Mouse (Mus musculus) kidney, embryonic 14.5 days (tissue): ENCODE measurements around the gene Rftn2. TPM values are rescaled to one million over a fixed set of nuclear protein-coding genes. Genes with fewer than 3 reads are reported as not detected.

Experiments
- ATAC-seq: fragments of 200-750 bp; cut with Nextera tagmentation; 2 replicates; pipeline ENCODE4 v1.8.0; 2017; ENCODE audit warnings: moderate number of reproducible peaks, mild to moderate bottlenecking, moderate TSS enrichment, moderate library complexity; ENCODE audit not compliant: low FRiP score, low TSS enrichment
- H3K27ac ChIP-seq: fragments of 300-500 bp; sonication (generic); 2 replicates; pipeline ENCODE4 v1.5.1; 2014; ENCODE audit warnings: low read depth, mild to moderate bottlenecking, low read length, moderate library complexity, mixed read lengths
- H3K27me3 ChIP-seq: fragments of 300-500 bp; sonication (generic); 2 replicates; pipeline ENCODE4 v1.6.1; 2014; ENCODE audit warnings: mild to moderate bottlenecking, low read length; ENCODE audit not compliant: control insufficient read depth, insufficient read depth
- H3K36me3 ChIP-seq: fragments of 300-500 bp; sonication (generic); 2 replicates; pipeline ENCODE4 v1.6.1; 2014; ENCODE audit warnings: low read length, mixed read lengths; ENCODE audit not compliant: control insufficient read depth, insufficient read depth
- H3K4me1 ChIP-seq: fragments of 300-500 bp; sonication (generic); 2 replicates; pipeline ENCODE4 v1.6.1; 2014; ENCODE audit warnings: low read length, mixed read lengths; ENCODE audit not compliant: control insufficient read depth, insufficient read depth
- H3K4me2 ChIP-seq: fragments of 300-500 bp; sonication (generic); replicated peaks from 2 replicates; pipeline ENCODE4 v1.6.1; 2014; ENCODE audit warnings: low read depth, mild to moderate bottlenecking, low read length
- H3K4me3 ChIP-seq: fragments of 300-500 bp; sonication (generic); 2 replicates; pipeline ENCODE4 v1.5.1; 2014; ENCODE audit warnings: mild to moderate bottlenecking, low read length
- H3K9ac ChIP-seq: fragments of 300-500 bp; sonication (generic); 2 replicates; pipeline ENCODE4 v1.6.1; 2014; ENCODE audit warnings: low read depth, mild to moderate bottlenecking, low read length, moderate library complexity
- H3K9me3 ChIP-seq: fragments of 300-500 bp; sonication (generic); 2 replicates; pipeline ENCODE4 v1.6.1; 2016; ENCODE audit warnings: low read length; ENCODE audit not compliant: control insufficient read depth
- WGBS: fragments of 180-500 bp; shearing (Covaris S2); extraction: QIAGEN DNeasy Blood & Tissue Kit; methylation state at CpG from one replicate; pipeline ENCODE4 v1.1.7; 2014; 5-methylcytosine and 5-hydroxymethylcytosine counted together
- polyA plus RNA-seq: library from polyadenylated mRNA; unstranded; fragments of >200 nt; fragmentation: Nextera tagmentation; extraction: Ambion mirVana; gene quantifications from 2 replicates; pipeline ENCODE4 v1.2.1, GENCODE M21; 2014

The Rftn2 gene
- polyA plus RNA-seq, 1 experiment from 2014 or later: 6.6 TPM

DNA sequence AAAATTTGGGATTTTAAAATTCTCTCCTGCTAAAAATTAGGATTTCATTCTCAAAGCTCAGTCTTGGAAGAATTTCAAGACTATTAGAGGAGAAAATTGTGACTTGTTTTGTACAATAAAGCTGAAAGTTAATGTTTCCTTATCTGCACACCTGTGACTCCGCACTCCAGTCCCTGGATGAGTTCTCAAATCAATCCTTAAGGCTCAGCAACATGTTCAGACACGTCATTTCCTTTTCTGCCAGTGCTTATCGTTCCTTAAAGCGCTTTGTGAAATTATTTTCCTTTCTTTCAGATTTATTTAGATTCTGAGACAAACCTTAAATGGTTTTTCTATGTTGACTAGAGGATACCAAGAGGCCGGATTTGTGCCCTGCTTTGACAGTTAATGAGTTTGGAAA, 9.9 kb upstream of the Rftn2 start:
- Histone ChIP-seq H3K4me2 (peak overlapping the region; percentile 94), H3K9me3 (no peaks in the 10 kb centered on the region), H3K4me1 (peaks cover 12% of the 10 kb centered on the region), H3K4me3 (peak overlapping the region; percentile 86), H3K27me3 (no peaks in the 10 kb centered on the region), H3K9ac (peak overlapping the region; percentile 78; the same call in 1 of the 2 replicates), H3K27ac (no peak overlapping the region), H3K36me3 (no peaks in the 10 kb centered on the region)
- ATAC-seq: no peak
- 45% methylated on average over 5 of the region's 5 CpGs for WGBS

DNA sequence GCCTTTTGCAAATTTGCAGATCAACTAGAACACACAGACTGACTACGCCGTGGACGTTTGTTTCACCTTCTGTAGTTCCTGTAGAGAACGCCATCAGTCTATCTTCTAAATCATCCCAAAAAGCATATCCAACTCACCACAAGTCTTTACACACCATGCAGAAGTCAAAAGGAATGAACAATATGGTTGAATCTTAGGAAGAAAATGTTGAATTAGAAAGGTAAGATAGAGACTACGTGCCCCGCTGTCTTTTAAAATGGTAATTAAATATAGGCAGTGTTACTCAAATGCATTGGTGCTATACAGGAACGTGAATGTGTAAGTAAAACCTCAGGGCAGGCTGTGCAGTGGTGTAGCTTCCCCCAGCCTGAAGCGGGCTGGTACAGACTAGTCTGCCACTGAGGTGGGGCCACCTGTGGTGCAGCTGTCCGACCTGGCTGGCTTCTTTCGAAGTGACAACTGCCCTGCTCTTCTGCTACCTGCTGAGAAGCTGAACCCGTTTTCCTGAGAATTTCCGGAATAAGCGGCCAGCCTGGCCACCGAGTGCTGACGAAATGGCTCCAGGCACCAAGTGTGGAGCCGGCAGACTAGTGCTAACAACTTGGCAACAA, 8.4 kb upstream of the Rftn2 start:
- Histone ChIP-seq H3K9me3 (no peaks in the 10 kb centered on the region), H3K4me1 (peaks cover 12% of the 10 kb centered on the region), H3K4me3 (no peak overlapping the region), H3K4me2 (no peak overlapping the region), H3K36me3 (no peaks in the 10 kb centered on the region), H3K9ac (no peak overlapping the region), H3K27me3 (no peaks in the 10 kb centered on the region), H3K27ac (no peak overlapping the region)
- ATAC-seq: no peak
- 64% methylated on average over 16 of the region's 16 CpGs for WGBS

DNA sequence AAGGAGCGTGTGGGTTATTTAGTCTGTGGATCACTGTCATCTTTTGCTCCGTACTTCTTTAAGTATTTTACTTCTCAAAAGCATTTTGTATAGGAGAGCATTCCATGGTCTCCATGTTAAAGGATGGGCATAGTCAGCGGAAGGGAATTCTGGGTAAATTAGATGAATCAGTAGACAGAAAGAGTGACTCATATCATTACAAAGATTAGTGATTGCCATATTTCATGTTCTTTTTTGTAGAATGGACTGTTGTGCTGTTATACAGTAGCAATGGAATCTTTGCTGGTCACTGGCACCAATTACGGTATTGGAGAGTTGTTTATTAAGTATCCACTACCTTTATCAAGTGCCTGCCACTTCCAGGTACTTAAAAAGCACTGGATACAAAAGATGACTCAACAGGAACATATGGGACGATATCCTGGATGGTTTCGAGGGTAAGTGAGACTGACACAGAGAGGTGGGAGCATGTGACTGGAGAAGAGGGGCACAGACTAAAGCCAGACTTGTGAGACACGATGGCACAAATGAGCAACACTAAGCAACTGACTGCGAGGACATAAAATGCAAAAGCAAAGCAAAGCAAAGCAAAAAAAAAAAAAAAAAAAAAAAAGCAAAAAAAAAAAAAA, 1.8 kb upstream of the Rftn2 start:
- no peak overlapping the region for H3K27ac ChIP-seq
- no peak overlapping the region for H3K4me3 ChIP-seq
- H3K9me3 ChIP-seq: no peaks in the 10 kb centered on the region
- H3K4me2 ChIP-seq: no peak overlapping the region
- H3K27me3 ChIP-seq: no peaks in the 10 kb centered on the region
- no peak for ATAC-seq
- no peaks in the 10 kb centered on the region for H3K36me3 ChIP-seq
- no peaks in the 10 kb centered on the region for H3K4me1 ChIP-seq
- H3K9ac ChIP-seq: no peak overlapping the region
- 83% methylated on average over 8 of the region's 8 CpGs for WGBS

DNA sequence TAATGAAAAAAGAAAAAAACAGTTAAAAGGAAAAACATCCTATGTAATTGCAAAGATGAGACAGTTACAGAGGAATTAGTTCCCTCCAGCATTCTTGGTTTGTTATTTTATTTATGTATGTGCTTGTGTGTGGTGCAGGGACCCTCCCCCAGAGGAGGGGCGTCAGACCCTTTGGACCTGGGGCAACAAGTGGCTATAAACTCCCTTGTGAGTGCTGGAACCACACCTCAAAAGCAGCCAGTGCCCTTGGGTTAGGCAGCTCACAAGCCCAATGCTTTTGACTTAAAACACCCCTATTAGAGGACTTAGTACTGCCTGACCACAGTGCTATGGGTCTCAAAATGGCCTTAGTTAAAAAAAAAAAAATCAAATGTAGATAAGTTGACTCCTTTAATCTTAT, 794 bp upstream of the Rftn2 start:
- ATAC-seq: no peak
- Histone ChIP-seq H3K27ac (no peak overlapping the region), H3K9me3 (no peaks in the 10 kb centered on the region), H3K27me3 (no peaks in the 10 kb centered on the region), H3K4me1 (no peaks in the 10 kb centered on the region), H3K4me2 (no peak overlapping the region), H3K4me3 (no peak overlapping the region), H3K9ac (no peak overlapping the region), H3K36me3 (no peaks in the 10 kb centered on the region)
- WGBS: 19% methylated on average over 1 of the region's 1 CpGs

DNA sequence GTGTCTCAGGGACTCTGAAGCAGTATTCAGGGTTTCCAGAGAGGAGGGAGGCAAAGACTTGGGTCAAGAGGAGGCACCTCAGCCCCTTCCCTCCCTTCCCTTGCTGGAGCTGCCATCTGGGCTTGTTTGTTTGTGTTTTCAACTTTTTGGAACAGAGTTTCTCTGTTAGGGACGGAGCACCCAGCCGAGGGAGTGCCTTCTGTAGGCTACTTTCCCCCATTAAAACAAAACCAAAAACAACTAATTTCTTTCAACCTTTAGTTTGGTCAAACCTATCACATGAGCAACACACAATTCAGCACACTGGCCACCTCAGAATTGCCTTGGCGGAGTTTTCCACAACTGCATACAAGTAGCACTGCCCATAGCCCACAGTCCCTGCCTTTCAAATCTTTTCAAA, 1.2 kb downstream of the Rftn2 start:
- no peak overlapping the region for H3K27ac ChIP-seq
- 31% methylated on average over 3 of the region's 3 CpGs for WGBS

DNA sequence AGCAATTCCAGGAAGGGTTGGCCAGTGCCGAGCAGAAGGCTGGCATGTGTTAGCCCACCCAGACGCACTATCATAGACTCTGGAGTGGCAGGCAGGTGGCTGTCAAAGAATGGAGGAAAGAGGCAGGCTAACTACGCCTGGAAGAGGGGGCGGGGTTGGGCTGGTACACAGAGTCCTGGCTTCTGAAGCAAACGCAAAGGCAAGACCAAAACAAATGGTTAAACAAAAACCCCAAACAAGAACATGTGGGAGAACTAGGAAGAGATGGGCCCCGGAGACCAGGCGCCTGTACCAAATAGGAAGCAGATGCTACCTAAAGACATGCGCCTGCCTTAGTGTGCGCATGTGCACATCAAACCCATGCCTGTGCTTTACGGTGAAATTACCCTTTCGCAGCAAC, 2.5 kb downstream of the Rftn2 start:
- no peak overlapping the region for H3K4me2 ChIP-seq
- no peak overlapping the region for H3K9ac ChIP-seq
- H3K27me3 ChIP-seq: no peaks in the 10 kb centered on the region
- WGBS: 74% methylated on average over 11 of the region's 11 CpGs
- no peaks in the 10 kb centered on the region for H3K4me1 ChIP-seq
- H3K36me3 ChIP-seq: no peaks in the 10 kb centered on the region
- H3K9me3 ChIP-seq: no peaks in the 10 kb centered on the region
- no peak for ATAC-seq
- H3K27ac ChIP-seq: no peak overlapping the region
- H3K4me3 ChIP-seq: no peak overlapping the region

More for the DNA sequence above, 1.2 kb downstream of the Rftn2 start:
- ATAC-seq: no peak
- peak overlapping the region; percentile 44 for H3K4me2 ChIP-seq
- no peaks in the 10 kb centered on the region for H3K4me1 ChIP-seq
- H3K36me3 ChIP-seq: no peaks in the 10 kb centered on the region
- peak overlapping the region; percentile 51 for H3K4me3 ChIP-seq
- no peaks in the 10 kb centered on the region for H3K27me3 ChIP-seq
- H3K9ac ChIP-seq: peak overlapping the region; percentile 42; the same call in 1 of the 2 replicates
- no peaks in the 10 kb centered on the region for H3K9me3 ChIP-seq

DNA sequence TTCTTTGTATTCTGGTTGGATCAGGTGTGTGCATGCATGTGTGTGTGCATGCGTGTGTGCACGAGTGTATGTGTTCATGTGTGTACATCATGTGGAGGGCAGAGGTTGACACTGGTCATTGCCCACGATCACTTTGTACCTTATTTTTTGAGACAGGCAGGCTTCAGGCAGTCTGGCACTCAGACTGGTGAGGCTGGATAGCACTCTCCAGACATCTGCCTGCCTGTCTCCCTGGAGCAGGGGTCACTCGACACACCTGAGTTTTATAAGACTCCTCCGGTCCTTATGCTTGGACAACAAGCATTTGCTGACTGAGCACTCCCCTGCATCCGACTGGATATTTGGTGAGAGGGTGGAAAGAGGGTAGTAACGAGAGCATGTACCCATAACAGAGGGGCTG, 3.6 kb downstream of the Rftn2 start:
- WGBS: 78% methylated on average over 7 of the region's 7 CpGs
- ATAC-seq: no peak
- H3K36me3 ChIP-seq: no peaks in the 10 kb centered on the region
- H3K4me3 ChIP-seq: no peak overlapping the region
- no peak overlapping the region for H3K4me2 ChIP-seq
- no peaks in the 10 kb centered on the region for H3K9me3 ChIP-seq
- H3K27ac ChIP-seq: no peak overlapping the region
- no peak overlapping the region for H3K9ac ChIP-seq
- no peaks in the 10 kb centered on the region for H3K4me1 ChIP-seq
- no peaks in the 10 kb centered on the region for H3K27me3 ChIP-seq

DNA sequence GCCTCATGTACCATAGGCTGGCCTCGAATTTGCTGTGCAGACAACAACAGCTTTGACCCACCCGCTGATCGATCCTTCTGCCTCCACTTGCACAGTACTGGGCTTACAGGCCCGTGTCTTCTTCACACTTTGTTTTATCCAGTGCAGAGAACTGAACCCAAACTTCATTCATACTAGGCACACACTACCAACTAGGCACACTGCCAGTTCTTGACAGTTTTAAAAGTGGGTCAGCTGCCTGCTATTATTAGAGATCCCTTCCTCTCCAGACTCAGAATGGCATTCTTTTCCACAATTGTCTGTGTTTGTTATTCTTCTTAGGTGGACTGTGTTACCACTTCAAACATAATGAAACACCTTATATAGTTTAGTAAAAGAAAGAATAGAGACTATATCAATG, 5.2 kb downstream of the Rftn2 start:
- WGBS: 89% methylated on average over 4 of the region's 4 CpGs
- Histone ChIP-seq H3K4me1 (no peaks in the 10 kb centered on the region), H3K9me3 (no peaks in the 10 kb centered on the region), H3K9ac (no peak overlapping the region), H3K36me3 (no peaks in the 10 kb centered on the region), H3K4me3 (no peak overlapping the region), H3K27ac (no peak overlapping the region), H3K4me2 (no peak overlapping the region), H3K27me3 (no peaks in the 10 kb centered on the region)
- ATAC-seq: no peak

DNA sequence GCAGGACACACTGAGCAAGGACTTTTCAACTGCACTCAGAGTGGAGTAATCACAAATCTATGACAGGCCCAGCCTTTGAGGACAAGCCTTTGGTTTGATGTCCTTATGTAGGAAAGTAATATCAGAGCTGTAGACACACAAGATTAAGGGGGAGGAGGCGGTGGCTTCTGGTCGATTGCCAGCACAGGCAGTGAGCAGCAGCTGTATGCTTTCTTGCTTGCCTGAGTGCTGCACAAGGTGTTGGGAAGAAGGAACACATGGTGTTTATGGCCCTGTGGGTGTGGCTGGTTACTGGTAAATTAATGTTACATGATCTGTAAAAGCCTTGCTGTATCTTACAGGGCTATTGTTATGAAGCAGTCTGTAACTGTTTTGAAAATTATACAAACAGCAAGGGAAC, 9.4 kb downstream of the Rftn2 start:
- Histone ChIP-seq H3K4me2 (no peak overlapping the region), H3K36me3 (no peaks in the 10 kb centered on the region), H3K27me3 (no peaks in the 10 kb centered on the region), H3K4me1 (no peaks in the 10 kb centered on the region), H3K9me3 (no peaks in the 10 kb centered on the region), H3K9ac (no peak overlapping the region), H3K4me3 (no peak overlapping the region), H3K27ac (no peak overlapping the region)
- no peak for ATAC-seq
- 19% methylated on average over 2 of the region's 2 CpGs for WGBS
